Mouse (Mus musculus): ENCODE results near the gene Cfap43. TPM values are rescaled to one million over a fixed set of nuclear protein-coding genes. Genes with fewer than 3 reads are reported as not detected.
"Not testable (repeated sequence)": the region's sequence is repeated elsewhere in the genome, so short reads cannot be mapped to it uniquely, and the experiment has no call there.

Cfap43 gene
- total RNA-seq, 2 experiments from 2014 or later = not detected

GRCm38 (mm10) chr19:47857957-47858942, 60.8 kb downstream of the Cfap43 start:
- ATAC-seq (replicated peaks; ENCODE audit: low FRiP score, poor library complexity, severe bottlenecking) = no peak

GRCm38 (mm10) chr19:47854796-47855783, 64.0 kb downstream of the Cfap43 start, which contains the start of gene Gsto1:
TSS of gene Gsto1 (plus strand) at chr19:47854970.
- peak; percentile 90 for ATAC-seq (replicated peaks; ENCODE audit: low FRiP score, poor library complexity, severe bottlenecking)

- ATAC-seq (replicated peaks; ENCODE audit: low FRiP score, poor library complexity, severe bottlenecking) = peak; percentile 22; the same call in 1 of the 2 replicates
Observed at GRCm38 (mm10) chr19:47853951-47854795, 64.9 kb downstream of the Cfap43 start.

- ATAC-seq (replicated peaks; ENCODE audit: low FRiP score, poor library complexity, severe bottlenecking) = no peak
Observed at GRCm38 (mm10) chr19:47853053-47853452, 66.0 kb downstream of the Cfap43 start.

- not testable (repeated sequence) for ATAC-seq (replicated peaks; ENCODE audit: low FRiP score, poor library complexity, severe bottlenecking)
Observed at GRCm38 (mm10) chr19:47852131-47852530, 67.0 kb downstream of the Cfap43 start.

GRCm38 (mm10) chr19:47849735-47850134, 69.4 kb downstream of the Cfap43 start:
- ATAC-seq (replicated peaks; ENCODE audit: low FRiP score, poor library complexity, severe bottlenecking) = no peak

GRCm38 (mm10) chr19:47841234-47841633, 77.9 kb downstream of the Cfap43 start:
- not testable (repeated sequence) for ATAC-seq (replicated peaks; ENCODE audit: low FRiP score, poor library complexity, severe bottlenecking)

GRCm38 (mm10) chr19:47837527-47837901, 81.6 kb downstream of the Cfap43 start:
- ATAC-seq (replicated peaks; ENCODE audit: low FRiP score, poor library complexity, severe bottlenecking) = no peak

- ATAC-seq (replicated peaks; ENCODE audit: low FRiP score, poor library complexity, severe bottlenecking) = no peak
Observed at GRCm38 (mm10) chr19:47836701-47837526, 82.2 kb downstream of the Cfap43 start.

- ATAC-seq (replicated peaks; ENCODE audit: low FRiP score, poor library complexity, severe bottlenecking) = no peak
Observed at GRCm38 (mm10) chr19:47835776-47836175, 83.3 kb downstream of the Cfap43 start.

GRCm38 (mm10) chr19:47834614-47835013, 84.5 kb downstream of the Cfap43 start:
- ATAC-seq (replicated peaks; ENCODE audit: low FRiP score, poor library complexity, severe bottlenecking) = no peak

GRCm38 (mm10) chr19:47832316-47832715, 86.8 kb downstream of the Cfap43 start:
- no peak for ATAC-seq (replicated peaks; ENCODE audit: low FRiP score, poor library complexity, severe bottlenecking)

GRCm38 (mm10) chr19:47831111-47831510, 88.0 kb downstream of the Cfap43 start:
- no peak for ATAC-seq (replicated peaks; ENCODE audit: low FRiP score, poor library complexity, severe bottlenecking)

- ATAC-seq (replicated peaks; ENCODE audit: low FRiP score, poor library complexity, severe bottlenecking) = no peak
Observed at GRCm38 (mm10) chr19:47829913-47830450, 89.1 kb downstream of the Cfap43 start.

GRCm38 (mm10) chr19:47824026-47824425, 95.1 kb downstream of the Cfap43 start:
- ATAC-seq (replicated peaks; ENCODE audit: low FRiP score, poor library complexity, severe bottlenecking) = no peak

GRCm38 (mm10) chr19:47822143-47822796, 96.8 kb downstream of the Cfap43 start:
- no peak for ATAC-seq (replicated peaks; ENCODE audit: low FRiP score, poor library complexity, severe bottlenecking)

- no peak for ATAC-seq (replicated peaks; ENCODE audit: low FRiP score, poor library complexity, severe bottlenecking)
Observed at GRCm38 (mm10) chr19:47821494-47821872, 97.6 kb downstream of the Cfap43 start.
